Mouse (Mus musculus): ENCODE results near the gene Csf1.

Csf1 gene

DNA sequence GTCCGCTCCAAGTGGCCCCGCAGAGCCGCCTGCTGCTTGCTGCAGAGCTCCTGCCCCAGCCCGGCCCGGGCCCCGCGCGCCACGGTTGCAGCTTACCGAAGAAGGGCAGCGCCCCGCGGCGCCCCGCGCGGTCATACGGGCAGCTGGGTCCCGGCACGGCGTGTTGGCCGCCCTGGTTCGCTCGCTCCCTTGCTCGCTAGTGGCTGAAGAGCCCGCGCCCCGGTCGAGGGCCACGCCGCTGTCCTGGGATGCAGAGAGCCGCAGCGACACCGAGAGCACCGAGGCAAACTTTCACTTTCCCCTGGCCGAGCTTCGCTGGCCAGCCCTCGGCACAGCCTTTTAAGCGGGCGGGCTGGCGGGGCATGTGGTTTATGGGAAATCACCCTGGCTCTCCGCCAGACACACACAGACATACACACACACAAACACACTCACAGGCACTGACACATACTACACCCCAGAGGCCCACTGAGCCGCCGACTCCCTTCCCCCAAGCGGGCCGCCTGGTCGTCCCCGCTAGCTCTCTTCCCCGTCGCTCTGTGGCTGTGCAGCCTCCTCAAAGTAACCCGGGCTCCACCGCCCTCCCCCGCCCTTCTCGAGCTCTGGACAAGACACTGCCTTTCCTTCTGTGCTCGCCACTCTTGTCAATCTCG, at the start of gene Csf1:
Csf1 (minus strand) TSS at position 541 of the 653 bp plus-strand sequence.
- WGBS: 3% methylated on average over 56 of the region's 56 CpGs

DNA sequence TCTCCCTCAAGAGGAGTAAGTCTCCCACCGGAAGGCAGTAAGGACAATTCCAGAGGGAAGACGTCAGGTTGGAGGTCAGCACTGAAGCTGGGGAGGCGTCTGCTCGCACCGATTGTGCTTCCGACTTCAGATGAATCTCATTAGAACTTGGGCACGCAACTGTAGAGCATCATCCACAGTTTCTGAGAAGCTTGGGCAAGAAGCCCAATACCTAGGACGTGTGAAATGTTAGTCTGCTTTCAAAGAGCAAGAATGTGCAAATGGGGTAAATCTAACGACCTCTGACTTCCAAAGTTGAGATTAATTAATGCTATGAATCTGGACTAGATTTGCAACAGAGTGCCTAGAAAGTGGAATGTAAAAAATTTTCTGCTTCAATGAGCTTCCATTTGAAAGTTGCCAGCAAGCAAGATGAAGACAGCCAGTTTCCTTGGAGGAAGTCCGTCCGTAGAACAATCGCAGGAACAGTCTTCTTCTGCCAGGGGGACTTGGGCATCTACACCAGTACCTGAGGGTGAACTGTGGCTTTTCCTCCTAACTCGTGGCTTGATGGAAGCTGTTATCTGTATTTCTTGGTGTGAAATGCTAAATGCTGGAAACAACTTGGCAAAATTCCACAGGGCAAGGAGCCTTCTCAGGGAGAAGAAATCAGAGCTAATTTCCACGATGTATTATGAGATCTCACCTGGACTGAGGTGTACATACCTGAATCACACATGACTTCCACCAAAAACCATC, 47.9 kb upstream of the Csf1 start:
- WGBS: 26% methylated on average over 14 of the region's 14 CpGs

DNA sequence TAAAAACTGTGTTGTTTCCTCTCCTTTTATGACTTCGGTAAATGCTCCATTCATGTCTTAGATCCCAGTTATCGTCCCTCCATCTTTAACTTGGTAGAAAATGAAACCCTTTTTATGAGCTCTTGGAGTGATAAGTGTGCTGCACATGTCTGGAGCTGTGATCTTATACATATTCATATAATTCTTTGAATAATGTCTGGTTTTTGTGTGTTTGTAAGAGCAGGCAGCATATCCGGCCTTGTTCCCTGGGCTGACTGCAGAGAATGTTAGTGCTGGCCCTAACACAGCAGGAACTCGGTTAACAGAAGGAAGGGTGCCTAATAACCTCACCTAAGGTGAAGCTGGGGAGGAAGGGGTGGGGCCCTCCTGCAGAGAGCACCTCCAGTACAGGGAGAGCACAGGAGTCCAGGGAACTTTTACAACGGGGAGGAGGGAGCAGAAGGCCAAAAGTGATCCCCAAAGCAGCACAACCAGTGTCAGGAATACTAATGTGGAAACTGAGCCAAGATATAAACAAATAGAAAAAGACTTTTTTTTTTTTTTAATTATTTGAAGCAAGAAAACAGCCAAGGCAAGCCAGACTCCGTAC, 47.2 kb upstream of the Csf1 start:
- 19% methylated on average over 6 of the region's 6 CpGs for WGBS

DNA sequence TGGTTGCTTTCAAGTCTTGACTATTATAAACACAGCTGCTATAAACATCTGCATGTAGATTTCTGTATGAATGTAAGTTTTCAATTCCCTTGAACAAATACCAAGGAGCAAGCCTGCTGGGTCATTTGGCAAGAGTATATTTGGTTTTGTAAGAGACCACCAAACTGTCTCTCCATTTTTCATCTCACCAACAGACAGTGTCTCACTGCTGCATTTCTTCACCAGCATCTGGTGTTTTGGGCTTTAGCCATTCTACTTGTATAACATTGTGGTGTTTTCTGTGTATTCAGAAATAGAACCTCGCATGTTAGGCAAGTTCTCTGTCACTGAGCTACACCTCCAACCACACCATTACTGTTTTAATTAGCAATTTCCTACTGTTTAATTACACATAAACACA, 46.6 kb upstream of the Csf1 start:
- WGBS: 37% methylated on average over 1 of the region's 1 CpGs

DNA sequence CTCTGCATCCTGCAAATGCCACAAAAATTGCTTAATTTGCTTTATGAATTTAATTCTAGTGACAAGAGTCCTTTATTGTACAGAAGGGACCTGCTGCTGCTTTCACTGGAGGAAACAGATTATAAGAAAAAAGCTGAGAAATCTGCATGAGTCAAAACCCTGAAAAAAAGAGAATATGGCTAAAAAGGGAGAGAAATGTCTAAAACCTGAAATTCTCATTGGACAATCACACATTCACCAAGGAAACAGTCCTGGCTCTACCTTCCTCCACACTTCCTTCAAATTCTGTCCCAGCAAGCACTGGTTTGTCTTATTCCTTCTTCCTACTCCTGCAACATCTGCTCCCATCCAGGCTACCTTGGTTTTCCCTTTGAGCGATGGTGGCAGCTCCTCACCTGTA, 44.5 kb upstream of the Csf1 start:
- WGBS: 67% methylated on average over 1 of the region's 1 CpGs

DNA sequence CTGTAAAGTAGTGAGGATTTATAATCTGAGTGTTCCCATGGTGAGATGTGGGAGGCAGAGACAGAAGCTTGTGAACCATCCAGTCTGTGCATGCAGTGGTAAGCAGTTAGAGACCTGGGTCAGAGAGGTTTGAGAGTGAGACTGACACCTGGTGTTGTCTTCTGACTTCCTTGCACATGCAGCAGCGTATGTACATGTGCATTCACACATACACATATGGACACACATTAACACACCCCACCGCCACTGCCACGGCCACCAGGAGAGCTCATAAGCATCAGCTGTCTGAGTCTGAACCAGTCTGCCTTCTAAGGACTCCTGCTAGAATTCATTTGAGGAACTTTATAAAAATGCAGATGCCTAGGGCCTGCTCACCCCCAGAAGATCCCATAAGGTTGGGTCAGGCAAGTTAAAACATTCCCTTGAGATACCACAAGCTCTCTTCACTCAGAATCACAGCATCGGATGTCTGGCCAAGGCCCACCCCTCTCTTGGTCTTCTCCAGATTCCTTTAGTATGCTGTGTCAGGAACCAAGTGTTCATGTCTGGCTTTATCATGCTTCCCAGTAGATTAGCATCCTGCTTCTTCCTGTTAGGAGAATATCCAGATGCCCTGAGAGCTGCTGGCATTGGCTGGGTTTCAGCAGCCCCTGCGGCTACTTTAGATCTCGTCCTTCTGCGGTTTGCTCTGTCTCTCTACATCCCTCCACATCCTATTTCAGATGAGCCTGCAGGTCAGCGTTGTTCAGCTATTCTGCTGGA, 42.1 kb upstream of the Csf1 start:
- 72% methylated on average over 8 of the region's 8 CpGs for WGBS

DNA sequence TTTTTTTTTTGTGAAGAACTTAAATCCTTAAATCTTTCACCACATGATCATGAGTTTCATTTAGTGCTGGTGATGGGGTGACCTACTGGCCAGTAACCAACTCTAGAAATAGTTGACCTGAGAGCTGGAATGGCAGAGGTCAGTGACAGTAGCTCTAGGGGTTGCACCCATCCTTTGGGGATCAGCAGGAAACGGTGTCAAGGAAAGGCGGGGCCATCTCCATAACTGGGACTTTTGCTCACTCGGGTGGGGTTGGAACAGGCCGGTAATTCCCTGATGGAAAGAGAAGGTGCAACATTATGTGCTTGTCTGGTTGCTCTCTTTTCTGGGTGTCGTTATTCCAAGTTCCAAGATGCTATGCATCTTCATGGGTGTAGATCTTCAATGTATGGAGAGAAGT, 38.7 kb upstream of the Csf1 start:
- WGBS: 87% methylated on average over 5 of the region's 5 CpGs

DNA sequence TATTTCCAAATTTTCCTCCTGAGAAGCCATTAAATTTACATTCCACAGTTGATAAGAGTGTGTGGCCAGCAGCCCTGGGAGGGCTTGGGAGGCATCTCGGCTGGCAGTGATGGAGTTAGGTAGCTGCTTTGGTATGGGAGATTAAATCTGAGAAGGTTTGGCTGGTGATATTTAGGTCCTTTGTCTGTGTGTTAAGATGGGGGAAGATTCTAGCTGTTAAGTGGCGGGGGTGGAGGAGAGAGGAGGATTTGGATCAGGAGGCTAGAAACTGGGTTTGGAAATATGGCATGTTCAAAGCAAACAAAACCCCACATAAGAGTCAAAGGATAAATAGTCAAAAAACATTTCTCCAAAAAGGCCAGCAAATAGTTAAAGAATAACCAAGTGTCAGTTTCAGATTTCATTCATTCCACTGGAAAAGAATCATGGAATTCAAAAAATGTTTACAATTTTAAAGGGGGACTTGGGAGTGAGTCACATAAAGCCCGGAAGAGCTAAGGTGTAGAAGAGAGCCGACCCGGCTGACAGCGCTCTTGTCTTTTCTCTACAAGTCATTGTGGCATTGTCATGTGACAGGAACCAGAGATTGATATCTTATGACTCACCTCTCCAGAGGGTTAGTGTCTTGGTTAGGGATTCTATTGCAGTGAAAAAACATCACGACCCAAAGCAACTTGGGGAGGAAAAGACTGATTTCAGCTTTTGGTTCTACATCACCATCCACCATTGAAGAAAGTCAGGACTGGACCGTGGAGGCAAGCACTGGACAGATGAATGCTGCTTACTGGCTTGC, 36.1 kb upstream of the Csf1 start:
- WGBS: 64% methylated on average over 8 of the region's 8 CpGs

DNA sequence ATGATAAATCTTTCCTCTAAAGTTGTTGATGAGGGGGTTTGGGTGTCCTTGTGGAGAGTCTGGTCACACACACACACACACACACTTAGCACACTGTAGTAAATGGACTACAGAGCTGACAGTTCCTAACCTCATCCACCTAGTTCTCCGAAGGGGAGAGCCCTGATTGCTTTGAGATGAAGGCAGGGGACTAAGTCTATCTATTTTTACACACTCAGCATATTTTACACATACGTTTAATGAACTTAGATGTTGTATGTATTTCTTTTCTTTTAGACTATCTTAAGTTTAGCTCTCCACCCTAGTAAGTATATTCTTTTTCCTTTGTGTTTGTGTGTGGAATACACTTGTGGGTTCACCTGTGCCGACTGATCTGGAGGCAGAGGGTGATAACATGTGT, 34.6 kb upstream of the Csf1 start:
- 80% methylated on average over 3 of the region's 3 CpGs for WGBS

DNA sequence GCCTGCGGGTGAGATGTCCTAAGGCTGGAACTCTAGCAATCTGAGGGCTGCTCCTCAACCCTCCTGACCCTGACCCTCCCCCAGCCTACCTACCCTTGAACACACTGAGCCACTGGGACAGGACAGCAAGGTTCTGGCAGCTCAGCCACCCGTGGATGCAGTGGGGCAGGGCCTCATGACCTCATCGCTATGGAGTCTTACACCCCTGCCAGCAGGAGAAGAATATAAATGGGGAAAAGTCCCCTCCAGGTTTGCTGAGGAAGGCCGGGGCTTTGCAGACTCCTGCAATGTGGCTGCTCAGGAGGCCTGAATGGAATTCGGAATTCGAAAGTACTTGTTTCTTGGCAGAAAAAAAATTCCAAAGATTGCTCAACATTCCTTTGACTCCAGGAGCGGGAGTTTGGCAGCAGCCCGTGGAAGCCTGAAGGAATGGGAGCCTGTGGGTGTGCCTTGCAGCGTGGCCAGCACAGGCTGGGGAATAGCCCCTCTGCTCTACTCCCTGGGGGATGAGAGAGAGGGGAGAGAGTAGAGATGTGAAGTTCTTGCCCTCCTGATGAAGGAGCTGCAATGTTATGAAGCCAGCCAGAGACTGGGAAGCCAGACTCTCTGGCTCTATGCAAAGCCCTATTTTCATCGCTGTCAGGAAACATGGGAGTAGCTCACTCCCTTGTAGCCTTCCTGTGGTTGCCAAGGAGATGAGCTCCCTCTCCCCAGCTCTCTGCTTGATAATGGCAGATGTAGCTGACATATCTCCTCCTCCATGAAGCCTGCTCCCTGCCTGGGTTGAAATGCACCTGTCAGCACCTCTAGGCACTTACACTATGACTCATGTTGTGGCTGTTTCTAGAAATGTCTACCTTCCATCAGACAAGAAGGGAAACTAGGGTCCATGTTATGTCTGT, 33.3 kb upstream of the Csf1 start:
- 24% methylated on average over 10 of the region's 10 CpGs for WGBS

DNA sequence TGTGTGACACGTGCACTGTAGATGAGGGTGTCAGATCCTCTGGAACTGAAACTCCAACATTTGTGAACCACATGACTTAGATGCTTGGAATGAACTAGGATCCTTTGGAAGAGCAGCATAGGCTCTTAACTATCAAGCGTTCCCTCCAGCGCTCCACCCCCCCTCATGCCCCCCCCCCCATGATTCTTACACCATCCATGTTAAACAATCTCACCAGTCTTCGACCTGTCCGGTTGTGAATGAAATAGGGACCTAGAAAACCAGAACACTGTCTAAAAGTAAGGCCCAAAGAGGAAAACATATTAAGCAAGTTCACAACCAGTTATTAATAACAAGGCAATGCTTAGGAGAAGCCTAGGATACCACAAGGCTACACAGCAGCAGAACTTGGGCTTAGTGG, 32.5 kb upstream of the Csf1 start:
- WGBS: 71% methylated on average over 5 of the region's 5 CpGs

DNA sequence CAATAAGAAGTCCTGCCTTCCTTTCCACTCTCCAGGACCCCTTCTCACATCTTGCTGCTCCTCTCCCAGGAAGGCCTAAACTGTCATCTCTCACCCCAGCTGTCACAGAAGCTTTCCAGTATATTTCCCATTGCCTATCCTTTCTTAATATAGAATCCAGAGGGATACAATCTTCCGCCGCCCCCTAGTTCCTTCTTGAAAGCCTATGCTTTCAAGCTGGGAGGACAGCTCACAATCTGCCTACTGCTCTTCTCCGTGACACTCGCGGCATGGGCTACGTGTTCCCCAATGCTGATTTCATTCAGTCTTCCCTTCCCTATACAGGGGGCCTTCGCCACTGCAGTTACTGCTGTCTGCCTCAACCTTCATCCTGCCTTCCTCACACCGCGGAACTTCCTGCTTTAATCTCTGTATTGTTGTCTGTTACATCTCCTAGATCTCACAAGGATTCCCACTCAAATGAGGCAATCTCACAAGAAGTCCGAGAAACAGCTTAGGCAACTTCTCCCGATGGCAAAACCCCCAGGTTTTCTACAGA, 30.6 kb upstream of the Csf1 start:
- WGBS: 59% methylated on average over 11 of the region's 11 CpGs

DNA sequence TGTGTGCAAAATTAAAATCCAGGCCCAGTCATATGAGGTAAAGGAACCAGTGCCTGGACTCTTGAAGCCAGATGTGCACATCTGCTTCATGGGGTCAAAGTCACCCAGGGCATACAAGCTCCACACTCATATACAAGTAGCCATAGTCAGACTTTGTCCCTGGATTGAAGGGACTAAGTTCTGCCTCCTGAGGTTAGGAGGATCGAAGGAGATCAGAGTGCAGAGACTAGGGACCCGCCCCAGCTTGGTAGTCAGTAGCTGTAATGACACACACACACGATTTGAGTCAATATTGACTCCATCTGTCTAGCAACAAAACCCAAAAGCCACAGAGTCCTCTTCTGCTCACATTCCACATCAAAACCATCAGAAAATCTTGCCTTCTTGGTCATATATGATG, 30.0 kb upstream of the Csf1 start:
- 84% methylated on average over 3 of the region's 3 CpGs for WGBS

DNA sequence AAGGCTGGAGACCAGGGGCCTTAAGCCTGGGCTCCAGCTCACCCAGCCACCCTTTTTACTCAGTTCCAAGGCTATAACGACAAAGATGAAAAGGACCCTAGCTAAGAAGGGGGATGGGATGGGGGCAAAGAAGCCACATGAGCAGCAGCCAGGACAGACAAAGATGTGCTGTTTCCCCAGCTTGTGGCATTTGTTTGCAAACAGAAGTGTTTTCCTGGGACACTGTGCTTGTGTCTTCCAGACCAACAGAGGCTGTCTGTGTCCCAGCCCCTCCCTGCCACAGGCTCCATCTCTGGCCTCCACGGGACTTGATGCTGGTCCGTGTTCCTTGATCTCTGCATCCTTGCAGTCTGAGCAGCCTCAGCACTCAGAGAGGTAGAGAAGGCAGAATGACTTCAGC, 28.6 kb upstream of the Csf1 start:
- 74% methylated on average over 3 of the region's 3 CpGs for WGBS

DNA sequence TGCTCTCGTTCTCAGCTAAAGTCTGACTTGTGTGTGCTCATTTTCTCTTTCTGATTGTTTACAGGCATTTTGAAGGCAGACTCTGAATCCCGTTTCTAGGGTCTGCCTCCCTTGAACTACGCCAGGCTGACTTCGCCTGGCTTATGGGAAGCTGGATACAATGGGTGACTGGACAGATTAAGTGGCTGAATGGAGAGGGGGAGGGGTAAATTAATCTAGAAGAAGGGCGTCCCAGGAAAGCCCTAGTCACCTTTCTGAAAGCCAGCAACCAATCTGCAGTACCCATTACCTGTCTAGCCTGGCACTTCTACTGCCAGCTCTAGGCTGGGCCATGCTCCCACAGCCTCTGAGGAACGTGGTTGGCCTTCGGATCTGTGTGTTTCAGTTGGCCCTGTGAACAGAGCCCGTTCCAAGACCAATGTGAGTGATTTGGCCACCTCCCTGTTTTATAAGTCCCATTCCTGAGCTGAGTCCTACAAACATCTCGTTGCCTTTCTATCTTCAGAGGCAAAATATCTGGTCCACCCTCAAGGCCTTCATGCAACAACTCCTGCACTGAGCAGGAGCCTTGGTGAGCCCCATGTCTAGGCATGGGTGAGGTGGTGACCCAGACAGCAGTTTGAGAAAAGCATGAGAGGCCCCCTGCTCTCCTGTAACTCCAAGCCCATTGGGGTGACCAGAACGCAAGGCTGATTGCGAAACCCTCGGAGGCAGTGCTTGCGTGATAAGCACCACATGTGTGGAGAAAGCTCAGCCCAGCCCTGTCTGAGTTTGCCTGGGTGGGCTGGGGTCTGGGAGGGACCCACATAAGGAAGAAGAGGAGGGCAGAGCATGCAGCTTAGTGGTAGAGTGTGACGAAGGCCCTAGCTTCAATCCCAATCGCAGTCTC, 27.6 kb upstream of the Csf1 start:
- 78% methylated on average over 15 of the region's 15 CpGs for WGBS

DNA sequence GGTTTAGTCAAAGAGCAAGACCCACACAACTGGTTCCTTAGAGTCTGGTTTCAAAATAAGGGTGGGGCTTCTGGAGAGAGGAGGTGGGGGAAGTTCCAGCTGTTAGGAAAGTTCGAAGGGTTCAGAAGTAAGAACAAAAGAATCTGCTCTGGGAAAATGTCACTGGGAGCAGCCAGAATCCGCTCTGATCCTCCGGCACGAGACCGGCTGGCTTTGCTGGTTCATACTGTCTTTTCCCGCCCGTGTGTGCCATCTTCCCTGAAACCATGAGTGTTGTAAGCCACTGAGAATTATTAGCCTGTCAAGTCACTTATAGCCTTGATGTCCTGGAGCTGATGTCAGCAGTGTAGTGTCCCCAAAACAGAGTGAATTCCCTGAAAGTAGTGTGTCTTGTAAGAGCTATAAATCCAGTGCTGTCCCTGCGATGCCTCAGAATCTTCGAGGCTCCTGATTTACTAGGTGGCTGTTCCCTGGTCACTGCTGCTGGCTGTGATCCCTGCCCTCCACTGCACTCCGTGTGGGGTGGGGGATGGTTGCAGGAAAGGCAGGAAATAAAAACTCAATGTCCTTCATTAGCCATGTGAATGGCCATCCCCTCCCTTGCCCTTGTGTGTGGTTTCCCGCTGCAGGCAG, 26.8 kb upstream of the Csf1 start:
- 64% methylated on average over 11 of the region's 11 CpGs for WGBS

DNA sequence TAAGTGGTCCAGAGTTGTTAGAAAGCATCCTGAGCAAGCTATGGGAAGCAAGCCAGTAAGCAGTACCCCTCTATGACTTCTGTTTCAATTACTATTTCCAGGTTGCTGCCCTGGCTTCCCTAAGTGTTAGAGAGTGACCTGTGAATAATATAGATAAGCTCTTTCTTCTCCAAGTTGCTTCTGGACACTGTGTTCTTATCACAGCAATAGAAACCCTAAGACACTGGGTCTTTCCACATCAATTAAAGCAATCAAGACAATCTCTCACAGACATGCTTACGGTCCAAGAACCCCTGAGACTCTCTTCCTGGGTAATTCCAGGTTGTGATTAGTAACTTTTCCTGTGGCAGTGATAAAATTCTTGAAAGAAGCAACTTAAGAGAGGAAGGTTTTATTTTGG, 26.1 kb upstream of the Csf1 start:
- 98% methylated on average over 1 of the region's 1 CpGs for WGBS

DNA sequence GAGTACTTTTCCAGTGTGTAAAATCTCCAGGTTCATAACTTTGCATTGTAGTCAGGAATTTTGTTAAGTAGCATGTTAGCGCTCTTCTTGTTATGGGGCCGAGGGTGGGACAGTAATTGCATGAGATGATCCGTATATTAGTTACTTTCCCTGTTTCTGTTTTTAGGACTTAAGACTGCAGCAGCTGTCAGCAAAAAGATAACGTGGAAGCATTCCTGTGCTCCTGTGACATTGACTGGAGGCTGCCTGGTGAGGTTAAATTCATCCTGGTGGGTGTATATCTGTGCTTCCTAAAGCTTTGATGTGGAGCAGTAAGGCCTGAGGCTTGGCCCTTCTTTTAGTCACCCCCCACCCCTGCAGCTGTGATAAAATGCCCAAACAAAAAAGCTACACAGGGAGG, 25.3 kb upstream of the Csf1 start:
- WGBS: 68% methylated on average over 4 of the region's 4 CpGs

DNA sequence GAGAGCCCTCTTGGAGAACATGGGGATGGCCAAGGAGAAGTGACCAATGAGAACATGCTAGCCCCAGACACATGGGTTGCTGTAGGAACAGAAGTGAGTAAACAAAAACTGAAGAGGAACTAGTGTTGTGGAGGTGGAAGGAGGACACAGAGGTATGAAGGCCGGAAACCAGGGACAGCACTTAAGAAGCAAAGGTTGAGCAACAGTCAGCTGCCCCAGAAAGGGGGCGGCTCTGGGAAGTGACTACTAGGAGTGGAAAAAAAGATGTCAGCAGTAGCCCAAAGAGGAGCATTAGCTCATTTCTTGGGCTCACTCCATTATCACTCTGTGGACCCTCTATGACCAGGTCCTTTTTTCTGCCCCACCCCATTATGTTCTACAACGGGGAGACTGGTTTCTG, 23.0 kb upstream of the Csf1 start:
- whole genome bisulfite sequencing: 92% methylated on average over 3 of the region's 3 CpGs

Data from cerebral cortex, adult 2 months (tissue).